Mouse (Mus musculus) midbrain, embryonic 12.5 days (tissue): Measurements from ENCODE around the gene Rbp3. TPM values are rescaled to one million over a fixed set of nuclear protein-coding genes. Genes with fewer than 3 reads are reported as not detected.

Experiments used
- ATAC-seq: fragments of 200-750 bp; cut with Nextera tagmentation; 2 replicates; pipeline ENCODE4 v1.8.0; 2017; ENCODE audit warnings: low read depth, moderate TSS enrichment, moderate library complexity; ENCODE audit not compliant: low FRiP score
- H3K27ac ChIP-seq: fragments of 300-500 bp; sonication (generic); replicated peaks from 2 replicates; pipeline ENCODE4 v1.5.1; 2016; ENCODE audit warnings: mild to moderate bottlenecking
- H3K27me3 ChIP-seq: fragments of 300-500 bp; sonication (generic); 2 replicates; pipeline ENCODE4 v1.6.1; 2016; ENCODE audit warnings: mild to moderate bottlenecking
- H3K36me3 ChIP-seq: fragments of 300-500 bp; sonication (generic); 2 replicates; pipeline ENCODE4 v1.6.1; 2016
- H3K4me1 ChIP-seq: fragments of 300-500 bp; sonication (generic); 2 replicates; pipeline ENCODE4 v1.6.1; 2016
- H3K4me2 ChIP-seq: fragments of 300-500 bp; sonication (generic); replicated peaks from 2 replicates; pipeline ENCODE4 v1.6.1; 2016; ENCODE audit warnings: mild to moderate bottlenecking, moderate library complexity
- H3K4me3 ChIP-seq: fragments of 300-500 bp; sonication (generic); 2 replicates; pipeline ENCODE4 v1.5.1; 2016; ENCODE audit warnings: mild to moderate bottlenecking
- H3K9ac ChIP-seq: fragments of 300-500 bp; sonication (generic); replicated peaks from 2 replicates; pipeline ENCODE4 v1.6.1; 2016; ENCODE audit warnings: mild to moderate bottlenecking, moderate library complexity
- H3K9me3 ChIP-seq: fragments of 300-500 bp; sonication (generic); 2 replicates; pipeline ENCODE4 v1.6.1; 2016; ENCODE audit warnings: mild to moderate bottlenecking
- WGBS: fragments of 180-500 bp; shearing (Covaris S2); methylation state at CpG from one replicate; pipeline ENCODE4 v1.1.7; 2016; 5-methylcytosine and 5-hydroxymethylcytosine counted together
- polyA plus RNA-seq: library from polyadenylated mRNA; unstranded; fragments of >200 nt; fragmentation: Nextera tagmentation; extraction: Ambion mirVana; gene quantifications from 2 replicates; pipeline ENCODE4 v1.2.1, GENCODE M21; 2016

Gene Rbp3
- polyA plus RNA-seq = 0.07 and 0.09 TPM in 2 replicates

GRCm38 (mm10) chr14:33953761-33954160 lies at the start of gene Rbp3:
Rbp3 (plus strand) TSS chr14:33954003.
- H3K9me3 ChIP-seq = no peaks in the 10 kb centered on the region
- WGBS = 64% methylated on average over 5 of the region's 5 CpGs
- H3K4me1 ChIP-seq = no peaks in the 10 kb centered on the region
- H3K36me3 ChIP-seq = no peaks in the 10 kb centered on the region
- no peak within 1 kb of the TSS for H3K27ac ChIP-seq
- no peak for ATAC-seq
- H3K4me3 ChIP-seq = no peak within 1 kb of the TSS
- no peaks in the 10 kb centered on the region for H3K27me3 ChIP-seq
- H3K9ac ChIP-seq = no peak within 1 kb of the TSS
- no peak within 1 kb of the TSS for H3K4me2 ChIP-seq

DNA sequence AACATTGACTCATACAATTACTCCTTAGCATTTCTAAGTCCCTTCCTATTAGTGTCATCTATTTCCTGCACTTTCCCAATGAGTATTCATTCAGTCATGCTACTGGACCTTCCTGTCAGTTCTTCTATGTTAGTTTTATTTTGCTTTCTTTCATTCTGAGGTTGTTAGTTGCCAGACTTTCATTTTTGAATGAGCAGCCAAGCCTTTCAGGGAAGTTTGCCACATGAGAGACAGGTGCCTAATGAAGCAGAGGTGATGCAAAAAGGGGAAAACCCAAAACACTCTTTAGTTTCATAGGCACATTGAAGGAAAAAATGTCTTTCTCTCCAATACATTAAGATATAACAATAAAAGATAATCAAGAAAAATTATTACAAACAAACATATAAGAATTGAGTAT lies 49.0 kb upstream of the Rbp3 start:
- Histone ChIP-seq H3K4me3 (no peak overlapping the region), H3K4me2 (no peak overlapping the region), H3K27ac (no peak overlapping the region)

DNA sequence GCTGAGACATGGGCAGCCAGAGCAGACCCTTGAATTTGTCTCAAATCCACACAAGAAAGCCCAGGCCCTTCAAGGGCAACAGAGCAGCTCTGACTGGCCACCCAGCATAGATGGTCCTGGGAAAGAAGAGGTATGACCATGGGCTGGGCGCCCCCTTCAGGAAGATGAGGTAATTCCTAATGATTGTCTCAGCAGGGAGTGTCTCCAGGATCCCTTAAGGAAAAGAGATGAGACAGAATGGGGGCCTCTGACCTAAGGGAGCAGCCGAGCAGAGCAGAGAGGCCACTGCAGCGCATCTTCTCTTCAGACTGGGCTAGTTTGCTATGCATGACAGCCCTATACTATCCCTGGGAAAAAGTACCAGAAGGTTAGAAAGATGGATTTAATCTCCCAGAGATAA lies 40.1 kb upstream of the Rbp3 start:
- Histone ChIP-seq H3K27ac (no peak overlapping the region), H3K9me3 (no peaks in the 10 kb centered on the region), H3K36me3 (no peaks in the 10 kb centered on the region), H3K27me3 (peaks cover 7% of the 10 kb centered on the region), H3K4me1 (no peaks in the 10 kb centered on the region), H3K4me2 (no peak overlapping the region), H3K9ac (no peak overlapping the region), H3K4me3 (no peak overlapping the region)
- ATAC-seq = no peak
- 13% methylated on average over 3 of the region's 3 CpGs for WGBS

More for the DNA sequence above, 49.0 kb upstream of the Rbp3 start:
- Histone ChIP-seq H3K9ac (no peak overlapping the region), H3K36me3 (no peaks in the 10 kb centered on the region), H3K4me1 (no peaks in the 10 kb centered on the region), H3K27me3 (no peaks in the 10 kb centered on the region), H3K9me3 (no peaks in the 10 kb centered on the region)
- ATAC-seq = no peak

GRCm38 (mm10) chr14:33914206-33914605 lies 39.6 kb upstream of the Rbp3 start:
- Histone ChIP-seq H3K9ac (no peak overlapping the region), H3K4me2 (no peak overlapping the region), H3K9me3 (no peaks in the 10 kb centered on the region), H3K27ac (no peak overlapping the region), H3K4me1 (no peaks in the 10 kb centered on the region), H3K4me3 (no peak overlapping the region), H3K36me3 (no peaks in the 10 kb centered on the region), H3K27me3 (peaks cover 12% of the 10 kb centered on the region)
- no peak for ATAC-seq
- WGBS = 92% methylated on average over 9 of the region's 9 CpGs

DNA sequence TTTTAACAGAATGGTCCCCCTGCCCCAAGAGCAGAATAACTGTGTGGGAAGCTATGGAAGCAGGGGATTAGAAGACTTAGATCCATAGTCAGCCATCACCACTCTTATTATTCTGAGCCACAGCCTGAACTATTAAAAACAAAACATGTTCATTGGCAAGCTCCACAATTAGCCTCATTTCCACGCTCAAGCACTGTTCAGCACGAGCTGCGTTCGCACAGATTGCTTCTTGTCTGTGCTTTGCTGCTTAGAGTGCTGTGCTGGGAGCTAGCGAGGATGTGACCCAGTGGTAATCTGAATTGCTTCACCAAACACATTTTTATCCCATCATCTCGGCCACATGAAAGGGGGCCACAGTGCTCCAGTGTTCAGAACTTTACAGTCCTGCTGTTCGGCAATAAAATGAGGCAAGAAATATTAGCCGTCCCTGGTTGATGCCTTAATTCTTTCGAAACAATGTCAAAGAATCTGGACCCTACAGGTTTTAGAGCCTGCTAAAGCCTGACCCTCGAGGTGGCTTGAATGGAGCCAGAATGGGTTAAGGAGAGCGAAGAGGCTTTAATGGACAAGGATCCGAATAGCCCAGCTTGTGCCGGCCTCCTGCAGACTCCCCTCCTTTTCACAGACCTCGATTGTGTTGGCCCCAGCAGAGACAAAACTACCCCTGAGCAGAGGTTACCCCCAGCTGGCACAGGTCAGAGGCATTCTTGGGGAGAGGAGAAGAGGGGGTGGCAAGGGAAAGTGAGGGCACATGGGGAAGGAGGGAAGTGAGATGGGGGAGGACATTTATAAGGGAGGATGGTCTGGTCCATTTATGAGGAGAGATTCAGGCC lies 32.9 kb upstream of the Rbp3 start:
- no peak for ATAC-seq
- no peaks in the 10 kb centered on the region for H3K36me3 ChIP-seq
- no peaks in the 10 kb centered on the region for H3K9me3 ChIP-seq
- no peak overlapping the region for H3K4me2 ChIP-seq
- peaks cover 35% of the 10 kb centered on the region for H3K4me1 ChIP-seq
- peaks cover 74% of the 10 kb centered on the region for H3K27me3 ChIP-seq
- peak overlapping the region; percentile 30; the same call in 1 of the 2 replicates for H3K27ac ChIP-seq
- WGBS = 11% methylated on average over 14 of the region's 14 CpGs
- no peak overlapping the region for H3K4me3 ChIP-seq
- H3K9ac ChIP-seq = no peak overlapping the region

DNA sequence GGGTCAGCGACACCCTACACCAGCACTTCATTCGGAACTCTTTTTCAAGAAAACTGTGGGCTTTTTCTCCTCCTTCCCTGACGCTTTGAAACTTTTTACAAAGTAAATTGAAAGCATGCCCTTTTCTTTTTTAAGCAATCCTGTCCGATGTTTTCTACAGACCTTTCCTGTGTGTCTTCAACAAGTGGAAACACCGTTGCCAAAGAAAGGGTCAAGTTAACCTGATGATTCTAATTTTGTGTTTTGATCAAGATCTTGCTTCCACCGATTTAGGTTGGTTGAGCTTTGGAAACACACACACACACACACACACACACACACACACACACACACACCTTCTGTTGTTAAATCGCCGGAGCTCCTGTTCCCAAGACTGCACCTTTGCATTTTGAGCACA lies 31.0 kb upstream of the Rbp3 start:
- Histone ChIP-seq H3K9me3 (no peaks in the 10 kb centered on the region), H3K9ac (peak overlapping the region; percentile 59; the same call in 1 of the 2 replicates), H3K4me3 (peak overlapping the region; percentile 64), H3K27ac (no peak overlapping the region), H3K4me2 (peak overlapping the region; percentile 98), H3K4me1 (peaks cover 35% of the 10 kb centered on the region), H3K27me3 (peaks cover 78% of the 10 kb centered on the region), H3K36me3 (no peaks in the 10 kb centered on the region)
- 9% methylated on average over 8 of the region's 8 CpGs for WGBS
- ATAC-seq = no peak

GRCm38 (mm10) chr14:33923168-33924070 lies 30.4 kb upstream of the Rbp3 start, which contains the start of gene Gdf10:
Gdf10 (plus strand) TSS chr14:33923587.
- Histone ChIP-seq H3K4me1 (peaks cover 35% of the 10 kb centered on the region), H3K9me3 (no peaks in the 10 kb centered on the region), H3K9ac (peak within 1 kb of the TSS; percentile 59), H3K4me2 (peak within 1 kb of the TSS; percentile 98), H3K36me3 (no peaks in the 10 kb centered on the region), H3K27me3 (peaks cover 75% of the 10 kb centered on the region), H3K4me3 (peak within 1 kb of the TSS; percentile 64), H3K27ac (no peak within 1 kb of the TSS)
- under 1% methylated on average over 65 of the region's 85 CpGs for WGBS
- peak; percentile 69 for ATAC-seq

DNA sequence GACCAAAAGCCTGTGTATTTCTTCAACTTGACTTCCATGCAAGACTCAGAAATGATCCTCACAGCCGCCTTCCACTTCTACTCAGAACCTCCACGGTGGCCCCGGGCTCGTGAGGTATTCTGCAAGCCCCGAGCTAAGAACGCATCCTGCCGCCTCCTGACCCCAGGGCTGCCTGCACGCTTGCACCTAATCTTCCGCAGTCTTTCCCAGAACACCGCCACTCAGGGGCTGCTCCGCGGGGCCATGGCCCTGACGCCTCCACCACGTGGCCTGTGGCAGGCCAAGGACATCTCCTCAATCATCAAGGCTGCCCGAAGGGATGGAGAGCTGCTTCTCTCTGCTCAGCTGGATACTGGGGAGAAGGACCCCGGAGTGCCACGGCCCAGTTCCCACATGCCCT lies 21.9 kb upstream of the Rbp3 start:
- no peak for ATAC-seq

GRCm38 (mm10) chr14:33932935-33933703 lies 20.7 kb upstream of the Rbp3 start:
- WGBS = 56% methylated on average over 10 of the region's 10 CpGs
- no peaks in the 10 kb centered on the region for H3K36me3 ChIP-seq
- ATAC-seq = peak; percentile 70; the same call in 1 of the 2 replicates
- H3K9ac ChIP-seq = no peak overlapping the region
- H3K27me3 ChIP-seq = peaks cover 13% of the 10 kb centered on the region
- H3K9me3 ChIP-seq = no peaks in the 10 kb centered on the region
- H3K4me2 ChIP-seq = no peak overlapping the region
- no peaks in the 10 kb centered on the region for H3K4me1 ChIP-seq
- no peak overlapping the region for H3K4me3 ChIP-seq
- no peak overlapping the region for H3K27ac ChIP-seq

More for the DNA sequence above, 21.9 kb upstream of the Rbp3 start:
- no peak overlapping the region for H3K27ac ChIP-seq
- peaks cover 13% of the 10 kb centered on the region for H3K27me3 ChIP-seq
- H3K9me3 ChIP-seq = no peaks in the 10 kb centered on the region
- H3K36me3 ChIP-seq = no peaks in the 10 kb centered on the region
- H3K4me1 ChIP-seq = no peaks in the 10 kb centered on the region
- H3K4me3 ChIP-seq = no peak overlapping the region
- H3K9ac ChIP-seq = no peak overlapping the region
- 66% methylated on average over 17 of the region's 17 CpGs for WGBS
- H3K4me2 ChIP-seq = no peak overlapping the region

- WGBS = 45% methylated on average over 5 of the region's 5 CpGs
- Histone ChIP-seq H3K27me3 (peaks cover 13% of the 10 kb centered on the region), H3K9me3 (no peaks in the 10 kb centered on the region), H3K4me1 (no peaks in the 10 kb centered on the region), H3K9ac (no peak overlapping the region), H3K27ac (no peak overlapping the region), H3K4me3 (no peak overlapping the region), H3K36me3 (no peaks in the 10 kb centered on the region), H3K4me2 (no peak overlapping the region)
- ATAC-seq = peak; percentile 41
Observed at GRCm38 (mm10) chr14:33933778-33934317, 20.0 kb upstream of the Rbp3 start.

DNA sequence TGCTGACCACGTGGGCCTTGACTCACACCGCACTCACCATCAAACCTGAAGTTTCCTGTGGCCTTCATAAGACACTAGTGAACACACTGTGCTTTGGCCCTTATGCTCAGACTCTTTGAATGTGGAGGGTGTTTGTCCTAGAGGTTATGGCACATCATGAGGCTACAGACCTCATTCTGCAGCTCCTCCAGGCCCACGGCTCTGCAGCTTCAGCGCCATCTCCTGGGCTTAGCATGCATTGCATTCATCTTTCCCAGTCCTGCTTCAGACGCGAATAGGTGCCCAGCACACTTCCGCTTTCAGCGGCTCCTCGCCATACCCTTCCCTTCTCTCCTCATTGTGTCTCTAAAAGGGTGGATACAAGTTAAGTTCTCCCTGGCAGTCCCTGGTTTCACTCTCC lies 14.7 kb upstream of the Rbp3 start:
- Histone ChIP-seq H3K9ac (no peak overlapping the region), H3K36me3 (no peaks in the 10 kb centered on the region), H3K4me2 (peak overlapping the region; percentile 42), H3K27me3 (no peaks in the 10 kb centered on the region), H3K4me3 (peak overlapping the region; percentile 14; the same call in 1 of the 2 replicates), H3K4me1 (0 out of 2 replicates have a peak, but pooled peaks cover 3% of the 10 kb centered on the region), H3K9me3 (no peaks in the 10 kb centered on the region), H3K27ac (no peak overlapping the region)
- no peak for ATAC-seq
- 27% methylated on average over 9 of the region's 9 CpGs for WGBS
